Mouse (Mus musculus): ENCODE measurements around the gene Apba2. TPM values are rescaled to one million over a fixed set of nuclear protein-coding genes. Genes with fewer than 3 reads are reported as not detected.
A peak's percentile ranks its signal among the peaks of the same experiment; 100 is the strongest.

The Apba2 gene
- polyA plus RNA-seq, 1 experiment from 2014 or later, result 201 TPM

GRCm38 (mm10) chr7:64765595-64765994 lies 264.1 kb downstream of the Apba2 start:
- H3K4me3 ChIP-seq, result no peak overlapping the region
- H3K36me3 ChIP-seq (replicated peaks), result no peaks in the 10 kb centered on the region
- H3K9me3 ChIP-seq, result no peaks in the 10 kb centered on the region
- H3K27me3 ChIP-seq (replicated peaks), result no peaks in the 10 kb centered on the region
- ATAC-seq (replicated peaks), result no peak
- 87% methylated on average over 3 of the region's 3 CpGs for WGBS
- no peak overlapping the region for H3K4me2 ChIP-seq
- no peak overlapping the region for H3K9ac ChIP-seq
- H3K27ac ChIP-seq, result no peak overlapping the region
- no peaks in the 10 kb centered on the region for H3K4me1 ChIP-seq

- Histone ChIP-seq H3K4me1 (0 out of 2 replicates have a peak, but pooled peaks cover 3% of the 10 kb centered on the region), H3K36me3 (replicated peaks) (no peaks in the 10 kb centered on the region), H3K27me3 (replicated peaks) (no peaks in the 10 kb centered on the region), H3K4me3 (no peak overlapping the region), H3K27ac (peak overlapping the region; percentile 51), H3K9ac (no peak overlapping the region), H3K9me3 (no peaks in the 10 kb centered on the region), H3K4me2 (no peak overlapping the region)
- ATAC-seq (replicated peaks), result peak; percentile 22; the same call in 1 of the 2 replicates
- 70% methylated on average over 7 of the region's 7 CpGs for WGBS
These were observed 268.3 kb downstream of the Apba2 start for GRCm38 (mm10) chr7:64769768-64770167.

- Histone ChIP-seq H3K36me3 (replicated peaks) (no peaks in the 10 kb centered on the region), H3K27me3 (replicated peaks) (no peaks in the 10 kb centered on the region), H3K27ac (0 out of 2 replicates have a peak overlapping the region, but pooled peaks have one; percentile 51), H3K4me1 (0 out of 2 replicates have a peak, but pooled peaks cover 3% of the 10 kb centered on the region), H3K9ac (no peak overlapping the region), H3K4me3 (no peak overlapping the region), H3K4me2 (no peak overlapping the region), H3K9me3 (no peaks in the 10 kb centered on the region)
- no peak for ATAC-seq (replicated peaks)
- WGBS, result 79% methylated on average over 8 of the region's 8 CpGs
These were observed 269.4 kb downstream of the Apba2 start for GRCm38 (mm10) chr7:64770779-64771390.

- WGBS, result 41% methylated on average over 10 of the region's 10 CpGs
- Histone ChIP-seq H3K4me2 (no peak overlapping the region), H3K4me3 (no peak overlapping the region), H3K27ac (no peak overlapping the region), H3K27me3 (replicated peaks) (no peaks in the 10 kb centered on the region), H3K9ac (no peak overlapping the region), H3K36me3 (replicated peaks) (no peaks in the 10 kb centered on the region), H3K4me1 (0 out of 2 replicates have a peak, but pooled peaks cover 3% of the 10 kb centered on the region), H3K9me3 (no peaks in the 10 kb centered on the region)
- ATAC-seq (replicated peaks), result no peak
These were observed 272.0 kb downstream of the Apba2 start for GRCm38 (mm10) chr7:64773465-64773864.

GRCm38 (mm10) chr7:64776708-64777489 lies 275.4 kb downstream of the Apba2 start:
- H3K4me3 ChIP-seq, result no peak overlapping the region
- H3K9me3 ChIP-seq, result no peaks in the 10 kb centered on the region
- no peak overlapping the region for H3K9ac ChIP-seq
- H3K4me2 ChIP-seq, result no peak overlapping the region
- H3K27ac ChIP-seq, result no peak overlapping the region
- WGBS, result 85% methylated on average over 13 of the region's 13 CpGs
- no peak for ATAC-seq (replicated peaks)
- H3K36me3 ChIP-seq (replicated peaks), result no peaks in the 10 kb centered on the region
- H3K4me1 ChIP-seq, result 0 out of 2 replicates have a peak, but pooled peaks cover 9% of the 10 kb centered on the region
- no peaks in the 10 kb centered on the region for H3K27me3 ChIP-seq (replicated peaks)

- Histone ChIP-seq H3K4me2 (no peak overlapping the region), H3K9ac (no peak overlapping the region), H3K4me3 (no peak overlapping the region), H3K4me1 (0 out of 2 replicates have a peak, but pooled peaks cover 6% of the 10 kb centered on the region), H3K27ac (no peak overlapping the region), H3K36me3 (replicated peaks) (no peaks in the 10 kb centered on the region), H3K27me3 (replicated peaks) (no peaks in the 10 kb centered on the region), H3K9me3 (no peaks in the 10 kb centered on the region)
- 73% methylated on average over 4 of the region's 4 CpGs for WGBS
- no peak for ATAC-seq (replicated peaks)
These were observed 278.0 kb downstream of the Apba2 start for GRCm38 (mm10) chr7:64779501-64779900.

GRCm38 (mm10) chr7:64785040-64785439 lies 283.5 kb downstream of the Apba2 start:
- Histone ChIP-seq H3K9ac (no peak overlapping the region), H3K4me3 (no peak overlapping the region), H3K4me2 (no peak overlapping the region), H3K27me3 (replicated peaks) (no peaks in the 10 kb centered on the region), H3K27ac (no peak overlapping the region), H3K36me3 (replicated peaks) (no peaks in the 10 kb centered on the region), H3K4me1 (0 out of 2 replicates have a peak, but pooled peaks cover 6% of the 10 kb centered on the region), H3K9me3 (no peaks in the 10 kb centered on the region)
- WGBS, result 49% methylated on average over 3 of the region's 3 CpGs
- no peak for ATAC-seq (replicated peaks)

- Histone ChIP-seq H3K9ac (no peak overlapping the region), H3K4me2 (no peak overlapping the region), H3K27me3 (replicated peaks) (no peaks in the 10 kb centered on the region), H3K36me3 (replicated peaks) (no peaks in the 10 kb centered on the region), H3K4me1 (no peaks in the 10 kb centered on the region), H3K9me3 (no peaks in the 10 kb centered on the region), H3K4me3 (no peak overlapping the region), H3K27ac (no peak overlapping the region)
- WGBS, result 78% methylated on average over 9 of the region's 9 CpGs
- ATAC-seq (replicated peaks), result no peak
These were observed 289.6 kb downstream of the Apba2 start for GRCm38 (mm10) chr7:64791145-64791544.

- WGBS, result 72% methylated on average over 8 of the region's 8 CpGs
- Histone ChIP-seq H3K4me1 (no peaks in the 10 kb centered on the region), H3K27me3 (replicated peaks) (no peaks in the 10 kb centered on the region), H3K9ac (no peak overlapping the region), H3K4me3 (no peak overlapping the region), H3K4me2 (no peak overlapping the region), H3K27ac (no peak overlapping the region), H3K9me3 (no peaks in the 10 kb centered on the region), H3K36me3 (replicated peaks) (no peaks in the 10 kb centered on the region)
- ATAC-seq (replicated peaks), result no peak
These were observed 290.5 kb downstream of the Apba2 start for GRCm38 (mm10) chr7:64792031-64792430.

- 79% methylated on average over 6 of the region's 6 CpGs for WGBS
- no peak overlapping the region for H3K27ac ChIP-seq
- H3K9ac ChIP-seq, result no peak overlapping the region
- H3K36me3 ChIP-seq (replicated peaks), result no peaks in the 10 kb centered on the region
- no peaks in the 10 kb centered on the region for H3K4me1 ChIP-seq
- no peak overlapping the region for H3K4me3 ChIP-seq
- ATAC-seq (replicated peaks), result no peak
- H3K27me3 ChIP-seq (replicated peaks), result no peaks in the 10 kb centered on the region
- no peaks in the 10 kb centered on the region for H3K9me3 ChIP-seq
- no peak overlapping the region for H3K4me2 ChIP-seq
These were observed 294.0 kb downstream of the Apba2 start for GRCm38 (mm10) chr7:64795554-64795953.

All from midbrain, embryonic 15.5 days (tissue).